Mouse (Mus musculus): ENCODE measurements around the gene Traf3. TPM values are rescaled to one million over a fixed set of nuclear protein-coding genes. Genes with fewer than 3 reads are reported as not detected.

Gene Traf3
- total RNA-seq, 2 experiments from 2014 or later, result 14.1 to 17.1 TPM

DNA sequence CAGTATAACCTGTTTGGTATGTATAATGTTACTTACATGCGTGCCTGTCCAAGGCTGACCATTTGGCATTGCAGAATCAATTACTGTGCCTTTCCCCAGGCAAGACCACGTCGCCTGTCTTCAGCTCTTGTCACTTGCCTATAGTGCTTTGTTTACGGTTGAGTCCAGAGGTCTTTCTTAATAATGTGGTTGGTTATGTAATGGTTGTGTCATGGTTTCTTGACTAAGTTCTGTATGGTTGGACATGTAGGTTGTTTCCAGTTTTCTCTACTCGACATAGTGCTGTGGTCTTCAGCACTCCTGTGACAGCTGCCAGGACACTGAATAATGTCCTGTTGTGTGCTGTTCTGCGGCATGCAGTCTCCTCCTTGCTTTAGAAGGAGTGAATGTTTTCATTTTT lies 26.6 kb downstream of the Traf3 start:
- no peak for DNase-seq
- intact Hi-C loops (cut with DNase I), result no loop called here

GRCm38 (mm10) chr12:111193331-111193730 lies 27.2 kb downstream of the Traf3 start:
- intact Hi-C loops (cut with DNase I), result no loop called here
- no peak for DNase-seq

GRCm38 (mm10) chr12:111196548-111196947 lies 30.4 kb downstream of the Traf3 start:
- intact Hi-C loops (cut with DNase I), result no loop called here
- DNase-seq, result no peak

DNA sequence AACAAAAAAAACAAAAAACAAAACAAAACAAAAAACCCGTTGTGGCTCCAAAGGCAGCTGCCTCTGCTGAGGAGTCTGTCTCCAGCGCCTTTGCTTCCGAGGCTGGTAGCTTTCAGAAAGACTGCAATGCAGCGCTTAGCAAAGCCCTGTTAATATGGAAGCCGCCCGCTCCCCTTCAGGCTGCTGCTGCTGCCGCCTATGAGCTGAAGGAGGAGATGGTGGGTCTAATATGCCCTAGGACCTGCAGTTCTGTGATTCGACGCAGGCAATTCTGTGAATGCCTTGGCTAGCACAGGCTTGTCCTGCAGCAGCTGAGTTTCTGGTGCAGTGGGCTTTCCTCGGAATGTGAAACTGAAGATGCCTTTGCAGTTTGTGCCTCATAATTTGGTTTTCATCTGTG lies 36.9 kb downstream of the Traf3 start:
- no peak for DNase-seq
- intact Hi-C loops (cut with DNase I), result no loop called here

DNA sequence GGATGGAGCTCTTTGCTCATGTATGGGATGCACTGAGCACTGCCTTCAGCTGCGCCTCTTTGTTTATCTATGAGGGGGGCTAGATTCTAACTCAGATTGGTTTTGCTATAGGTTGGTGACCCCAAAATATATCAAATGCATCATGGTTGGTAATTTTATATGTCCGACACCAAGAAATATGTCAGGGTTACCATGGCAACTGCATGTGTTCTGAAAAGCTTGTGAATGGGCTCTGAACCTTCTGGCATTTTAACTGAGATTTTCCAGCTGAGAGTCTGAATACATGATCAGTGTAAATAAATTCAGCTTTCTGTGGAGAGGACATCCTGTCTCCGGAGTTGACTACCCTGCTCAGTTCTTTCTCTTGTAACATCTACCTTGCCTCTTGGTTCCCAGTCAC lies 37.8 kb downstream of the Traf3 start:
- intact Hi-C loops (cut with DNase I), result no loop called here
- DNase-seq, result no peak

GRCm38 (mm10) chr12:111207641-111208040 lies 41.5 kb downstream of the Traf3 start:
- DNase-seq, result no peak
- intact Hi-C loops (cut with DNase I), result no loop called here

DNA sequence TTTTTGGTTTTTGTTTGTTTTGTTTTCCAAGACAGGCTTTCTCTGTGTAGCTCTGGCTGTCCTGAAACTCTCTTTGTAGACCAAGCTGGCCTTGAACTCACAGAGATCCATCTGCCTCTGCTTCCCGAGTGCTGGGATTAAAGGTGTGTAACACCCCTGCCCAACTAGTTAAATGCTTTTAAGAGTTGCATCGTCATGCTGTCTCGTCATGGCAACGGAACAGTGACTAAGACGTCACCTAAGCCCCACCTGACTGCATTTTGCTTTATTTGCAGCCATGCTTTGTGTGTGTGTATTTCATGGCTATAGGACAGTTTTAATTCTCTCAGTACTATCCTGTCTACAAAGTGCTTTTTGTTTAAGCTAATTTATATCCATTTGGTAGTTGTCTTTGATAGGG lies 45.6 kb downstream of the Traf3 start:
- no peak for DNase-seq

GRCm38 (mm10) chr12:111218867-111219266 lies 52.7 kb downstream of the Traf3 start:
- DNase-seq, result no peak
- intact Hi-C loops (cut with DNase I), result no loop called here

More for the DNA sequence above, 45.6 kb downstream of the Traf3 start:
- intact Hi-C loops (cut with DNase I), result no loop called here

GRCm38 (mm10) chr12:111225197-111225780 lies 59.1 kb downstream of the Traf3 start:
- DNase-seq, result no peak
- intact Hi-C loops (cut with DNase I), result no loop called here

- intact Hi-C loops (cut with DNase I), result no loop called here
- DNase-seq, result no peak
These were observed 61.2 kb downstream of the Traf3 start for GRCm38 (mm10) chr12:111227410-111227809.

DNA sequence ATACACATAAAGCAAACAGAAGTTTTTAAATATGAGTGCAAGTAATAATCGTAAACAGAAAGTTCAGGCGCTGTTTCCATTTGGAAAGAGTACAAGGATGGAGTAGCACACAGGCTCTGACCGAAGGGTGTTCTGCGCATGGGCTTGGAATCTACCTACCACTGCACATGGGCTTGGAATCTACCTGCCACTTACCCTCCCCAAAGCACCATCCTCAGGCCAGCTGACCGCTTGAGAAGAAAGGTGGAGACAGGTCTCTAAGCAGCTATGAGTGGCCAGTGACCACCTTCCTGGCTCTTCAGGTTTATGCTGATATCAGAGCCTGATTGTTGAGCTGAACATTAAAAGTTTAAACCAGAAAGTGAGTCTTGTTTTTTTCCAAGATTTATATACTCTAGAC lies 62.3 kb downstream of the Traf3 start:
- DNase-seq, result no peak

DNA sequence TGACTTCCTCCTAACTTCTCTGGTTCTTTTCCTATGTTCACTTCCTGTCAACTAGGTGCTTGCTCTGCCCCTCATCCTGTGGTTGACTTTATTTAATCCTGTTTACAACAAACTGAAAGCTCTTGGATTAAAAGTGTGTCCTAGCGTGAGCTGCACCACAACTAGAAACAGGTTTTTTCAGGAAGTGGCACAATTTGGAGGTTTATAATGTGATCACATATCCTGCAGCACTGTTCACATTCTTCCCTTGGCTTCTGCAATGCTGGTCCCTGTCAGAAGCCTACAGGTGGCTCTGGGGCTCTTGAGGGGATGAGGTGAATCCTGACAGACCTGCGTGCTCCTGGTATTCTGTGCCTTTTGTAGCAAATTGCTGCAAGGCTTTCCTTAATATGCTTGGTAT lies 64.6 kb downstream of the Traf3 start:
- intact Hi-C loops (cut with DNase I), result no loop called here
- DNase-seq, result no peak

More for the DNA sequence above, 62.3 kb downstream of the Traf3 start:
- intact Hi-C loops (cut with DNase I), result no loop called here

DNA sequence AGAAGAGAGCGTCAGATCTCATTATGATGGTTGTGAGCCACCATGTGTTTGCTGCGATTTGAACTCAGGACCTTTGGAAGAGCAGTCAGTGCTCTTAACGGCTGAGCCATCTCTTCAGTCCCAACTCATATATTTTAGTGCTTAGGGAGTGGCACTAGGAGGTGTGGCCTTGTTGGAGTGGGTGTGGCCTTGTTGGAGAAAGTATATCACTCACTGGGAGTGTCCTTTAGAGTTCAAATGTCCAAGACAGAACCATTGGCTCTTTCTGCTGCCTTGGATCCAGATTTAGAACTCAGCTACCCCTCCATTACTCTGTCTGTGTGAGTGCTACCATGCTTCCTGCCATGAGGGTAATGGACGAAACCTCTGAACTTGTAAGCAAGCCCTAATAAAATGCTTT lies 67.6 kb downstream of the Traf3 start:
- intact Hi-C loops (cut with DNase I), result no loop called here
- DNase-seq, result no peak

- peak; percentile 8 to 13 for DNase-seq
- intact Hi-C loops (cut with DNase I), result no loop called here
These were observed 68.2 kb downstream of the Traf3 start for GRCm38 (mm10) chr12:111234383-111234782.

DNA sequence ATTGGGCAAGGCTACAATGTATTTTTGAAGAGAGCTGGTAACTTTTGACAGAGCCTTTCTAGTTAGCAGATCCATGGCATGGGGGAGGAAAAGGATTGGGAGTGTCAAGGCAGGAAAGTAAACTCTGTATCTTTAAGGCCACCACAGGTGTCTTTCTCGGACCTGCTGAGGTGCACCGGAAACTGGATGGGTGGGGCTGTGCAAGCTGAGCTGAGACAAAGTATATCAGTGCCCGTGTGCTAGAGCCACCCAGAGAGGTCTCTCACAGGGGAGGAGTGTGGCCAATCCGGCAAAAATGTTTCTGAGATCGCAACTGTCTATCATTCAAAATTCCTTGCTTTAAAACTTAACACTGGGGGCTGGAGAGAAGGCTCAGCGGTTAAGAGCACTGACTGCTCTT lies 69.5 kb downstream of the Traf3 start:
- intact Hi-C loops (cut with DNase I), result no loop called here

DNA sequence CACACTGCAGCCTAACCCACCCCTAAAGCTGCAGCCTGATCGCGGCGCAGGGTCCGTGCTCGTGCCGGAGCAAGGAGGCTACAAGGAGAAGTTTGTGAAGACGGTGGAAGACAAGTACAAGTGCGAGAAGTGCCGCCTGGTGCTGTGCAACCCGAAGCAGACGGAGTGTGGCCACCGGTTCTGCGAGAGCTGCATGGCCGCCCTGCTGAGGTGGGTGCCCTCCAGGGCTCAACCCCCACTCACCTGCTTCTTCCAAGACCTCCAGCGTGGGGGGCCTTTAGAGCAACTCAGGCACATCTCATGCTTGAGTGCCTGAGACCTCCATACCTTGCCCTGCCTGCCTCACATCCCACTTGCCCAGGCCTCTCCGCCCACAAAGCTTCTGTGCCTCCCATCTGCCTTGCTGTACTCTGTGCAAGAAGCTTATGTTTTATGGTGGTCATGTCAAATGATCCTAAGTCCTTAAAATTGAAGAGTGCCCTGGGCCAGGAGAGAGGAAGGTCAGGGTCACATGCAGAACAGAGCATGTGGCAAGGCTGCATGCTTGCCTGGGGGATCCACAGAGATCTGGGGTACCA lies 71.5 kb downstream of the Traf3 start:
- DNase-seq, result no peak
- intact Hi-C loops (cut with DNase I), result no loop called here

More for the DNA sequence above, 69.5 kb downstream of the Traf3 start:
- no peak for DNase-seq

- intact Hi-C loops (cut with DNase I), result no loop called here
- DNase-seq, result no peak
These were observed 72.2 kb downstream of the Traf3 start for GRCm38 (mm10) chr12:111238345-111238744.

DNA sequence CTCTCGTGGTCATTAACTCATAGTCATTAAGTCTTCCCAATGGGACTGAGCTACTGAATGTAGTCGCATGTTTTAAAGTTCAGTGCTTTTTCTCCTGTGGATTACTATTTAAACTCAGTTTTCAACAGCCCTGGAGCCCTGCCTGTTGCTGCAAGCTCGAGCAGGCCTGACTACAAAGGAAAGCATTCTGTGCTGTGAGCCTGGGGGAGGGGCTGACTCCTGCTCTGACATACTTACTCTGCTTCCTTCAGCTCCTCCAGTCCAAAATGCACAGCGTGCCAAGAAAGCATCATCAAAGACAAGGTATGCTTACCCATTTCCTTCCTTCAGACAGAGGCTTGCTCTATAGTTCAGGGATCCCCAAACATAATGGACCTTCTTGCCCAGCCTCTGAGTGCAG lies 72.6 kb downstream of the Traf3 start:
- intact Hi-C loops (cut with DNase I), result no loop called here
- DNase-seq, result peak in 1 of 2 experiments; percentile 13

DNA sequence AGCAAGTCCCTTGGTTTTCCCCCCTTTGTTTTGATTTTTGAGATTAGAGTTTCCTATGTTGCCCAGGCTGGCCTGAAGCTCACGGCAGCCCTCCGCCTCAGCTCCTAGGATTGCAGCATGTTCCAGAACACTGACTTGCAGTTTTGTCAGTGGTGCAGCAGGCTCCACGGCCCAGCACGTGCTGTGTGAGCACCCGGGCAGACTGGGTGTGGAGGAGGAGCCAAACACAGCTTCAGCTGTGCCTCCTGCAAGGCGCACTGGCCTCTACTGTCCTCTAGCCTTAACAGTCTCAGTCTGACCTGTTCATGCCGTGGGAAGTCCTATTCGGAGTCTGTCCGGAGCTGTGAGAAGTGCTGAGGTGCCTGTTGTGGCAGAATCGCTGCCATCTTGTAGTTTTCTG lies 73.8 kb downstream of the Traf3 start:
- no peak for DNase-seq
- intact Hi-C loops (cut with DNase I), result no loop called here

- DNase-seq, result no peak
These were observed 75.7 kb downstream of the Traf3 start for GRCm38 (mm10) chr12:111241916-111242315.

DNA sequence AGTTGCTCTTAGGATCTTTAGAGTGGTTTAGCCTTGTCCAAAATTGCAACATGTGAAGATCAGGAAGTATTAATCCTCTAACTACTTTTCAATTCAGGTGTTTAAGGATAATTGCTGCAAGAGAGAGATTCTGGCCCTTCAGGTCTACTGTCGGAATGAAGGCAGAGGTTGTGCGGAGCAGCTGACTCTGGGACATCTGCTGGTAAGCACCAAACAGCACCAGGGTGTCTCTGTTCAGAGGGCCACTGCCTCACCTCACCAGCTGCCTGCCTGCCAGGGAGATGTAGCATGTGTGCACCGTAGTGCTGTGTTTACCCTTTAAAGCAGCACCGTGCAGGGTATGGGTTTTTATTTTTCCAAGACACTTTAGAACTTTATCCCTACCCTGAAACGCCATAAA lies 76.2 kb downstream of the Traf3 start:
- no peak for DNase-seq
- intact Hi-C loops (cut with DNase I), result no loop called here

More at GRCm38 (mm10) chr12:111241916-111242315, 75.7 kb downstream of the Traf3 start:
- intact Hi-C loops (cut with DNase I), result no loop called here

DNA sequence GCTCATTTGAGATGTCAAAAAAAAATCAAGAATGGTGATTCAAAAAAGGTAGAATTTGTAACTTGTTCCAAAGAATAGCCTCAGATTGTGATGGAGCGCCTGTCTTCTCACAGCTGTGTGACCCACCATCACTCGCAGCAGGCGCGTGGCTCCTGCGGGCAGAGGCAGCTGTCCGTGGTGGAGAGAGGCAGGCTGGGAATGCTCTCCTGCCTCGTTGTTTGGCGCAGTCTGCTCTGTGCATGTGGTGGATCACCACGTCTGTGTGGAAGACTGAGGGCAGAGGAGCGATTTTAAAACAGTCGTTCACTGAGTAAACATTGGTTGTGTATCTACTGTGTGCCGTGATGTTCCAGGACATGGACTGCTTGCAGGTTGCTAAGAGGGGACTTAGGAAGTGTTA lies 77.6 kb downstream of the Traf3 start:
- intact Hi-C loops (cut with DNase I), result no loop called here
- DNase-seq, result no peak

GRCm38 (mm10) chr12:111245070-111245469 lies 78.9 kb downstream of the Traf3 start:
- DNase-seq, result no peak
- intact Hi-C loops (cut with DNase I), result no loop called here
